Mouse (Mus musculus) liver, embryonic 11.5 days (tissue): ENCODE measurements at regions not wholly inside any gene's neighbourhood (a gene's known extent, or its start where the extent isn't known, plus 50 kb on each side); places are given as distances from the start of the nearest gene placed in this dataset.

Source experiments
- ATAC-seq: fragments of 200-750 bp; cut with Nextera tagmentation; replicated peaks from 2 replicates; pipeline ENCODE4 v1.8.0; 2017; ENCODE audit warnings: moderate number of reproducible peaks, mild to moderate bottlenecking, moderate TSS enrichment, moderate library complexity; ENCODE audit not compliant: low FRiP score
- DNase-seq: peaks from one replicate; pipeline ENCODE4 v3.0.0-alpha.2; 2017; ENCODE audit warnings: low spot score
- H3K27ac ChIP-seq: fragments of 300-500 bp; sonication (generic); 2 replicates; pipeline ENCODE4 v1.5.1; 2014; ENCODE audit warnings: mild to moderate bottlenecking, low read depth, low read length, control low read depth
- H3K27me3 ChIP-seq: fragments of 300-500 bp; sonication (generic); replicated peaks from 2 replicates; pipeline ENCODE4 v1.6.1; 2014; ENCODE audit warnings: low read length, mixed read lengths; ENCODE audit not compliant: control insufficient read depth, insufficient read depth
- H3K36me3 ChIP-seq: fragments of 300-500 bp; sonication (generic); 2 replicates; pipeline ENCODE4 v1.6.1; 2014; ENCODE audit warnings: mild to moderate bottlenecking, low read length, moderate library complexity, mixed read lengths; ENCODE audit not compliant: control insufficient read depth, insufficient read depth
- H3K4me1 ChIP-seq: fragments of 300-500 bp; sonication (generic); replicated peaks from 2 replicates; pipeline ENCODE4 v1.6.1; 2014; ENCODE audit warnings: low read length, mixed read lengths; ENCODE audit not compliant: control insufficient read depth, insufficient read depth
- H3K4me2 ChIP-seq: fragments of 300-500 bp; sonication (generic); 2 replicates; pipeline ENCODE4 v1.6.1; 2014; ENCODE audit warnings: mild to moderate bottlenecking, control low read depth, moderate library complexity
- H3K4me3 ChIP-seq: fragments of 300-500 bp; sonication (generic); 2 replicates; pipeline ENCODE4 v1.5.1; 2014; ENCODE audit warnings: low read depth, low read length, control low read depth
- H3K9ac ChIP-seq: fragments of 300-500 bp; sonication (generic); 2 replicates; pipeline ENCODE4 v1.6.1; 2014; ENCODE audit warnings: low read depth, low read length, control low read depth
- H3K9me3 ChIP-seq: fragments of 300-500 bp; sonication (generic); 2 replicates; pipeline ENCODE4 v1.6.1; 2016; ENCODE audit warnings: low read length, inconsistent platforms, mixed read lengths; ENCODE audit not compliant: control insufficient read depth
- WGBS: fragments of 180-500 bp; shearing (Covaris S2); extraction: QIAGEN DNeasy Blood & Tissue Kit; methylation state at CpG from one replicate; pipeline ENCODE4 v1.1.7; 2014; 5-methylcytosine and 5-hydroxymethylcytosine counted together

GRCm38 (mm10) chr9:33892001-33892400 is 593.7 kb upstream of the Kirrel3 start:
- ATAC-seq (no peak), DNase-seq (no peak)
- H3K4me2 ChIP-seq = no peak overlapping the region
- no peaks in the 10 kb centered on the region for H3K27me3 ChIP-seq
- no peaks in the 10 kb centered on the region for H3K36me3 ChIP-seq
- H3K9me3 ChIP-seq = no peaks in the 10 kb centered on the region
- no peak overlapping the region for H3K9ac ChIP-seq
- 51% methylated on average over 3 of the region's 3 CpGs for WGBS
- no peak overlapping the region for H3K27ac ChIP-seq
- no peaks in the 10 kb centered on the region for H3K4me1 ChIP-seq
- H3K4me3 ChIP-seq = no peak overlapping the region

DNA sequence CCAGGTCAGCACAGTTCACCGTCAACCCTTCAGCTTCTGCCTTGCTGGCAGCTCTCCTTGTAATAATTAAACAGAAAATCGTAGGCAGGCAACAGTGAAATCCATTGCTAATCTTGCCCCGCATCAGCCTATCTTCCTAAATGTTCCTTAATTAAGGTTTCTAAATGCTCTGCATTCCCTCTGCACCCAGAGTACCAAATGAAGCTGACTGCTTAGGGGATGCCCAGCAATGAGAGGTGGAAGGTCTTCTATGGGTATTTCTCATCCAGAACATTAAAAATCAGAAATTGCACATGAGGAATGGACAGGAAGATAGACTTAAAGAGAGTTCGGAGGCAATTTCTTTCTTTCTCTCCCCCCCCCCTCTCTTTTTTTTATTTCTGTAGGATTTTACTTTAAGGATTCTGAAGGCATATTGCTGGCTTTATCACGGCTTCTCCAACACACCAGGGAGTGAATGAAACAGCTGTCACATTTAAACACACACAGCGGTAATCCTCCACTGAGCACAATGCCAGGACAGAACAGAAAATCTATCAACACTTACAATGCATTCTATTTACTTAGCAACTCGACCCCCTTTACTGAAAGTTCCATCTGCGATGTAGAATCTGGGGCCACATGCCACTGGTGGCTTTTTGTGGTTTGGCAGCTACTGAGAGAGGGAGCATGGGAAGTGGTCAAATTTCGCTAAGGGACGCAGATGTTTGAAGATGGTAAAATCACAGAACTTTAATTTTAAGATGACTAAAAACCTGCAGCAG is 584.2 kb upstream of the Kirrel3 start:
- ATAC-seq (no peak), DNase-seq (no peak)
- WGBS = 65% methylated on average over 10 of the region's 10 CpGs
- H3K4me3 ChIP-seq = no peak overlapping the region
- no peak overlapping the region for H3K4me2 ChIP-seq
- no peaks in the 10 kb centered on the region for H3K36me3 ChIP-seq
- no peaks in the 10 kb centered on the region for H3K9me3 ChIP-seq
- no peak overlapping the region for H3K27ac ChIP-seq
- H3K9ac ChIP-seq = no peak overlapping the region
- H3K4me1 ChIP-seq = no peaks in the 10 kb centered on the region
- no peaks in the 10 kb centered on the region for H3K27me3 ChIP-seq

DNA sequence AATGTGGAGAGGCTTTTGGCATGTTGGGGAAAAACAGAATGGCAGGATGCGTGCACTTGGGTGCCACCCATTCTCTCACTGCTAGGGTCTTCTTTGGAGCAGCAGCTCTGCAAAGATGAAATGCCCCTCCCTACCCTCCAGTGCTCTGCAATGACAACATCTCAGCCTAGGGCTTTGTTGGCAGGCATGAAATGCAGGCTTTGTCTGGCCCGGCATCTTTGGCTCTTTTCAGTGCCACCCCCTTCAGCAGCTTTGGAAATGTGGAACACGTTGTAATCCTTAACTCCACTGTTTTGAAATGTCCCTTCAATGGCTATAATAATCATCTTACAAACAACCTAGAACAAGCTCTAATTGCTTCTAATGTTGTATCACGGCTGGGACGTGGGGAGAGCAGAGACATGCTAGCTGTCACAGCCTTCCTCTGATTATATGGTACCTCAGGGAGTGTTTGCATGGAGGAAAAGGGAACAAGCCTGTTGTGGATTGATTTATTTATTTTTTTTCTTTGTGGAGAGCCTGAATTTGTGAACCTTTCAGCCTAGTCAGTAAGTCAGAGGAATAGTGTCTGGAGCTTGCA is 581.6 kb upstream of the Kirrel3 start:
- no peak for DNase-seq
- 82% methylated on average over 5 of the region's 5 CpGs for WGBS
- H3K9me3 ChIP-seq = no peaks in the 10 kb centered on the region
- no peak overlapping the region for H3K9ac ChIP-seq
- ATAC-seq = no peak
- no peaks in the 10 kb centered on the region for H3K36me3 ChIP-seq
- no peaks in the 10 kb centered on the region for H3K4me1 ChIP-seq
- no peak overlapping the region for H3K27ac ChIP-seq
- H3K4me2 ChIP-seq = no peak overlapping the region
- no peaks in the 10 kb centered on the region for H3K27me3 ChIP-seq
- no peak overlapping the region for H3K4me3 ChIP-seq

DNA sequence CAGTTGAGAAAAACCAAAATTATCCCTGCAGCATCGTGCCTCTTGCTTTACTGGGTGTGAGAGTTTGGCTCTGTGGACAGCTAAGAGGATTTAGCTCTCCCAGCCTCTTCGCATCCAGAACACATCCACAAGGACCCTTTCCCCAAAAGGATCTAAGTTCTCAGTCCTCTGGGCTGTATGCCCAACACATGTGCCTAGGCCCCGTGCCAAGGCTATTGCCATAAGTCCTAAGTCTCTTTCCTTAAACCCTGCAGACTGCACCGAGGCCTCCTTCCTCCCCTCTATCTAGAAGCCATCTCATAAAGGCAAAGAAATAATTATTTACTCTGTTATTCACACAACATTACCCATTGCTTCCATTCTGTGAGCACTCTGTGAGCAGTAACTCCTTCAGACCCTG is 570.8 kb upstream of the Kirrel3 start:
- Histone ChIP-seq H3K27ac (no peak overlapping the region), H3K27me3 (no peaks in the 10 kb centered on the region), H3K4me3 (no peak overlapping the region), H3K9ac (no peak overlapping the region), H3K9me3 (no peaks in the 10 kb centered on the region), H3K4me2 (no peak overlapping the region), H3K4me1 (no peaks in the 10 kb centered on the region), H3K36me3 (no peaks in the 10 kb centered on the region)
- no peak for ATAC-seq
- WGBS = 85% methylated on average over 4 of the region's 4 CpGs
- no peak for DNase-seq

DNA sequence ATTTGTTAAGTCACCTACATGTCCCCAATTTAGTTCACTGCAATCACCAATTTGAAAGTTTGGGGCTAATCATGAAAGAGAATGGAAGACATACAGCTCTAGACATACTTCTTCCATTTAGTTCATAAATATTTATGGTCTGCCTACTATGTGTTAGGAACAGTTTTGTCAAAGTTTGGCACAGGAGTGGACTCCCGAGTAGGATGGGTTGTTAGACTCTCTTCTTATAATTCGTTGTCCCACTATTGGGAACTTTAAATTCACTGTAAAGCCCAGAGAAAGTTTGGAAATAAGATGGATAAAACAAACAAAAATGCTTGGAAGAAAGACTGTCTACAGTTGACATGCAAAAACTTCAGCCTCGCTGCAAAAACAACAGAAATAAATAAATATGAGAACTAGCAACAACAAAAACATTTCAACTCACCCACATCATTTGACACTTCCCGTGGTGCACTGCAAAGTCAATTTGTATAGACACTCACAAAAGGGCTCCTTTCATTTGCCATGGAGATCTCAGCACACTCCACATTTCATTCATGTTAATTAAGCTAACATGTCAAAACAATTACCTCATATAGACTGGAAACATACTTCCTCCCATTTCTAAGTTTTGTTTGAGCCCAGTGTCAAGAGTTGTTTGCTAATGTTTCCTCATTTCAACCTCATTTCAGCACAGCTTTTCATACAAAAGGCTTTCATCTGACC is 570.2 kb upstream of the Kirrel3 start:
- no peak overlapping the region for H3K4me2 ChIP-seq
- H3K27ac ChIP-seq = no peak overlapping the region
- no peaks in the 10 kb centered on the region for H3K27me3 ChIP-seq
- no peaks in the 10 kb centered on the region for H3K9me3 ChIP-seq
- no peaks in the 10 kb centered on the region for H3K4me1 ChIP-seq
- no peak overlapping the region for H3K4me3 ChIP-seq
- no peak overlapping the region for H3K9ac ChIP-seq
- WGBS = 73% methylated on average over 4 of the region's 4 CpGs
- no peaks in the 10 kb centered on the region for H3K36me3 ChIP-seq
- ATAC-seq = no peak
- no peak for DNase-seq

DNA sequence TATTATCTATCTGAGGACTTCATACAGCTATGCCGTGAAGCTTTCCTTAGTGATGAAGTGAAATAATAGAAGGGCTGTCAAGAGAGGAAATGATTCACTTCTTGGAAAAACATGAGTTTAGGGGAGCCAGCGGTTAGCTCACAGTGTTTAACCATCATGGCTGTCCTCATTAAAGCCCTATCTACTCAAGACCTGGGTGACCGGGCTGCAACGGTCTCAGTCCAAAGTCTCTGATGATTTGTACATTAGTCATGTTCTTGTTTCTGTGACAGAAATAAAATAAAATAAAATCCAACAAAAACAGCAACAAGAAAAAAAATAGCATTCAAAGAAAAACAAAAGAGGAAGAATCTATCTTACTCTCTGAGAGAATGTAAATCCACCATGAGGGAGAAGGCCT is 555.4 kb upstream of the Kirrel3 start:
- Histone ChIP-seq H3K27me3 (no peaks in the 10 kb centered on the region), H3K9me3 (no peaks in the 10 kb centered on the region), H3K4me3 (no peak overlapping the region), H3K9ac (no peak overlapping the region), H3K27ac (no peak overlapping the region), H3K4me2 (no peak overlapping the region), H3K36me3 (no peaks in the 10 kb centered on the region), H3K4me1 (no peaks in the 10 kb centered on the region)
- WGBS = 77% methylated on average over 4 of the region's 4 CpGs
- no peak for ATAC-seq
- DNase-seq = no peak

DNA sequence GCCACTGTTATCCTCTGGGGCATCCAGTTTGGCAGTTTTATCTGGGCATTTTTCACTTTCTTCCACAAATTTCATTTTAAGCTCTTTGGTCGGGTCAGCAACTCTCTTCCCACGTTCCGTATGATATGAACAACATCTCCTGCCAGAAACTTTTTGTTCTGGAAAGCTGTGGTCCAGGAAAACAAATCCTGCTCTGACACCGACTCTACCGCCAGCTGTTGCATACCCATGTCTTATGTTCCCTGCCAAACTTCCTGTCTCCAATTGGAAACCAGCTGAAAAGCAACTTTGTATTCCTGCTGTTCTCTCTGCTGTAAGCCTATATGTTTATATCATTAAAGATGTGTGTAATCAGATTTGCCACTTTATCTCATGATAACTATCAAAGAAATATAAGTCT is 551.6 kb upstream of the Kirrel3 start:
- Histone ChIP-seq H3K9me3 (no peaks in the 10 kb centered on the region), H3K36me3 (no peaks in the 10 kb centered on the region), H3K4me2 (no peak overlapping the region), H3K27ac (no peak overlapping the region), H3K4me3 (no peak overlapping the region), H3K27me3 (no peaks in the 10 kb centered on the region), H3K4me1 (no peaks in the 10 kb centered on the region), H3K9ac (no peak overlapping the region)
- 82% methylated on average over 5 of the region's 5 CpGs for WGBS
- DNase-seq = no peak
- no peak for ATAC-seq

- ATAC-seq = no peak
- no peaks in the 10 kb centered on the region for H3K9me3 ChIP-seq
- H3K4me3 ChIP-seq = no peak overlapping the region
- no peak overlapping the region for H3K9ac ChIP-seq
- H3K27me3 ChIP-seq = no peaks in the 10 kb centered on the region
- H3K27ac ChIP-seq = no peak overlapping the region
- H3K4me2 ChIP-seq = no peak overlapping the region
- H3K4me1 ChIP-seq = no peaks in the 10 kb centered on the region
- no peaks in the 10 kb centered on the region for H3K36me3 ChIP-seq
- no peak for DNase-seq
These were observed 531.4 kb upstream of the Kirrel3 start for GRCm38 (mm10) chr9:33954319-33954718.
